Mouse (Mus musculus) E14TG2a.4 (cell line): Measurements from ENCODE around the gene Hist2h3c2.

Source experiments
- CTCF ChIP-seq: conservative IDR thresholded peaks from 2 replicates; pipeline ENCODE4 v1.5.1; 2014; ENCODE audit warnings: low read length
- NANOG ChIP-seq: IDR thresholded peaks from 2 replicates; pipeline ENCODE4 v1.6.1; 2014; ENCODE audit warnings: borderline replicate concordance, low read length, mixed read lengths
- POU5F1 ChIP-seq: IDR thresholded peaks from 2 replicates; pipeline ENCODE4 v1.6.1; 2014; ENCODE audit warnings: low read length, borderline replicate concordance

DNA sequence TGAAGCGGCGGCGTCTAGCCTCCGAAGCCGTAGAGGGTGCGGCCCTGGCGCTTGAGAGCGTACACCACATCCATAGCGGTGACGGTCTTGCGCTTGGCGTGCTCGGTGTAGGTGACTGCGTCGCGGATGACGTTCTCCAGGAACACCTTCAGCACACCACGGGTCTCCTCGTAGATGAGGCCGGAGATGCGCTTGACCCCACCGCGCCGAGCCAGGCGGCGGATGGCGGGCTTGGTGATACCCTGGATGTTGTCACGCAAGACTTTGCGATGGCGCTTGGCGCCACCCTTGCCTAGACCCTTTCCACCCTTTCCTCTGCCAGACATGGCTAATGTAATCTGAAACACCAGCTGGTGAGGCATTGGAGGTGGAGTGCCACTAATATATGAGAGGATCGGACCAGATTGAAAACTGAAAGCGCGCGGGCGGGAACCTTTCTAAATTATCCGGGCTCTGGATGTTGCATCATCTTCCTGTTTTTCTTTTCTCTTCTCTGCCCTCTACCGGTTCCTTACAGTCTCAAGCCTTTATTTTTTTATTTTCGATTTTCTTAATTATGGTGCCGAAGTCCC, 24.1 kb upstream of the Hist2h3c2 start, which contains the start of gene Hist2h4:
- TF ChIP-seq CTCF (peak; percentile 34), POU5F1 (no peak), NANOG (no peak)
